Mouse (Mus musculus) brain, embryonic 14.5 days (tissue): ENCODE measurements around the gene Adgra3. TPM values are rescaled to one million over a fixed set of nuclear protein-coding genes. Genes with fewer than 3 reads are reported as not detected.

ENCODE experiments used
- DNase-seq: peaks from one replicate; pipeline ENCODE4 v3.0.0-alpha.2; 2011; ENCODE audit warnings: low read depth
- CTCF ChIP-seq: fragments of 200-500 bp; IDR thresholded peaks from 2 replicates; pipeline ENCODE4 v1.5.1; 2012; ENCODE audit warnings: inconsistent platforms, mild to moderate bottlenecking, moderate library complexity, borderline replicate concordance; ENCODE audit not compliant: insufficient read depth, insufficient read length; ENCODE audit errors: extremely low read depth
- POLR2A ChIP-seq: fragments of 200-500 bp; IDR thresholded peaks from 2 replicates; pipeline ENCODE4 v1.6.1; 2012; ENCODE audit warnings: mild to moderate bottlenecking, inconsistent platforms, borderline replicate concordance; ENCODE audit not compliant: poor library complexity, insufficient read depth, insufficient read length, severe bottlenecking; ENCODE audit errors: extremely low read depth
- polyA plus RNA-seq: library from polyadenylated mRNA; depleted of rRNA; stranded (reverse); fragments of >200 nt; gene quantifications from 2 replicates; pipeline ENCODE4 v1.2.3, GENCODE M21; 2012; rRNA removed

Adgra3 gene
- 46.8 and 49.5 TPM in 2 replicates for polyA plus RNA-seq

- DNase-seq = peak; percentile 75
- TF ChIP-seq POLR2A = peak; percentile 81
- no peak for TF ChIP-seq CTCF
These were observed at the start of gene Adgra3 for GRCm38 (mm10) chr5:50058421-50059286. TSS of gene Adgra3 (minus strand) at chr5:50059006.

DNA sequence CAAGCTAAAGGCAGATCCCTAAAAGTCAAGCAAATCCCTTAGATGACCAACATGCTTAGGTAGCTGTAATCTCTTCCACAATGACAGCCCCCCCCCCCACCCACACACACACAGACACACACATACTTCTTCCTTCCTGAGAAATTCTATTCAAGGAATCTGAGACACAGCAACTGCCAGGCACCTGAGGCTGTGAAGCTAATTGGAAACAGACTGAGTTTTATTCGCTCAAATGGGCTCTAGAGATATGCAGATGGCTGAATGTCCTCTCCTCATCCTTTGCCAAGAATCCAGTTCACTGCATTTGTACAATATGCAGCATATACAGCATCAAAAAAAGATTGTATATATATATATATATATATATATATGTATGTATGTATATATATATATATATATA is 24.6 kb upstream of the Adgra3 start:
- no peak for TF ChIP-seq CTCF
- no peak for TF ChIP-seq POLR2A
- DNase-seq = peak; percentile 9

DNA sequence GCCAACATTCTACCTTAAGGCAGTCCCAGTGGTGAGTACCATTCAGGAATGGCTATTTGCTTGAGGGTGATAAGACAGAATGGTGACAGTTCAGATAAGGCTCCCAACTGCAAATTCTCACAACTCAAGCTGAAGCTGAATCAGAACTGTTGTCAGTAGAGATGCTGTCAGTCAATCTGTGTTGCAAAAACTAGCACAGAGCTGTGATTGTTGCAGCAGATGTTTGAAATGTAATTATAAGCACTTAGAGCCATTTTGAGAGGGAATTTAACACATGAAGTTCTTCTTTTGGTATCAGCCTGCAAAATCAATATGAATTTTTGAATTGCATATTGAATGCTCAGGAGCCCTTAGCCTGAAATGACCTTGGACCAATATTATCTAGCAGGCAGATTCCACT is 15.4 kb upstream of the Adgra3 start:
- TF ChIP-seq CTCF = no peak
- no peak for DNase-seq

GRCm38 (mm10) chr5:50064236-50064635 is 5.4 kb upstream of the Adgra3 start:
- TF ChIP-seq CTCF = no peak
- no peak for TF ChIP-seq POLR2A
- no peak for DNase-seq

DNA sequence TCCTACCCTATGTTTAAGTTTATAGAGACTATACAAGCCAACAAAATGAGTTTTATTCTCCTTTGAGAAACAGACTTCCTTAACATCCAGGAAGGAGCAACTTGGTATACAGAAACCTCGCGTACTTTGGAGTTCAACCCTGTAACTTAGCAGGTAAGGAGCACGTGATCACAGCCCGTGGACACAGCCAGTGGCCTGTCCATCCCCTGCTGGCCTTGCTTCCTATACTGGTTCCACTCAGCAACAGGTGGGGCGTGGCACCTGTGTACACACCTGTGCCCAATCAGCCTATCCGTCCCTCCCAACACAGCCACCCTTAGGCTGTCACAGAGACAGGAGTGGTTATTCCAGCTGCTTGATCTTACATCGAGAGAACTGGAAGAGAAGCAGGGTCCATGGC is 780 bp upstream of the Adgra3 start:
- no peak for DNase-seq
- no peak for TF ChIP-seq CTCF
- TF ChIP-seq POLR2A = no peak

GRCm38 (mm10) chr5:50057612-50058420 is 990 bp downstream of the Adgra3 start:
- DNase-seq = peak; percentile 46
- TF ChIP-seq POLR2A (no peak), CTCF (no peak)

DNA sequence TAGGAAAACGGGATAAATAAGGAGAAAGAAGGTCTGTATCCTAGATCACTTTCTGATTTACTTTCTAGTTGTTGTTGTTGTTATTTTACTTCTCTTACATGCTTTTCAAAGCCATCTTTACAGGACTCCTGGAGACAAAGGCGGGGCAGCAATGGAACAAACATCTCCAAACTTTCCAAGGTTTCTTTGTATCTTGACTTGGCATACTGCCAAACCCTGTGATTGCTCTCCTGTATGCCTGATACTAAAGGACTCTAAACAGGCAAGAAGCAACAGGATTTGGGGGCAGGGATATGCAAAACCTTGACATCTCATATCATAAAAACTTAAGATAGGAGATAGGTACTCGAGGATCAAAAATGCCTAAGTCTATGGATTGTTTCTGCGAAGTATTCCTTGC is 6.3 kb downstream of the Adgra3 start:
- peak; percentile 74 for DNase-seq
- TF ChIP-seq CTCF (no peak), POLR2A (no peak)

GRCm38 (mm10) chr5:50050668-50051425 is 8.0 kb downstream of the Adgra3 start:
- TF ChIP-seq POLR2A = no peak
- no peak for TF ChIP-seq CTCF
- DNase-seq = peak; percentile 35

DNA sequence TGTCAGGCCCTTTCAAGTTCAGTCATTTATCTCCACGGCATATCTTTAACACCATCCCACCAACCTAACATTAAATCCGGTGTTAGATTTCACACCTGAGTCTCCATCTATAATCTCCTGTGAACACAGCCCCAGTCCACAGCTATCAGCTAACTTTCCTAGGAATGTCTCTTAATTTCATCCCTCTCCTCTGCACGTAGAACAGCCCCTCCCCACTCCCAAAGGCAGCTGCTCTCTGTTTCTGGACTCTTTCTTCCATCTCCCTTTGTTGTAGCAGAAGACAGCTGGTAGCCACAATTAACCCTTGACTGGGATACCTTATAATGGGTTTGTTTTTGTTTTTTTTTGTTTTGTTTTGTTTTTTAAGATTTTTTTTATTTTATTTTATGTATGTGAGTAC is 8.8 kb downstream of the Adgra3 start:
- no peak for TF ChIP-seq POLR2A
- TF ChIP-seq CTCF = no peak
- DNase-seq = peak; percentile 51

DNA sequence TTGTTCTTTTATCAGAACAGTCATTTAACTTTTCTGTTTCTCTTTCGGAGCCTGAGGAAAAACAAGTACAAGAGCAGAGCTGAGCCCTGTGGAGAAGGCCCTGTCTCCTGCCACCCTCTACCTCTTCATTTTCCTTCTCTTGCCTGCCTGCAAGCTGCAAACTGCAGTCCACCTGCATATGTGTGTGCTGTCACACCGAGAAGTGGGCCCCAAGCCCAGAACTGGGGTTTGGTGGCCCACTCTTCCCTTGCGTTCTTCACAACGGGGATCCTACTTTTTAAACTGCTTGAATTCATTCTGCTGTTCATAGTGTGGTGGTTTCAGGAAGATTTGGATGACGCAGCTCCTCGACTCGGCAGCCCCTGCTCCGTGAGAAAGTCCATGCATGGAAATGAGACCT is 9.3 kb downstream of the Adgra3 start:
- TF ChIP-seq CTCF (no peak), POLR2A (no peak)
- peak; percentile 42 for DNase-seq

DNA sequence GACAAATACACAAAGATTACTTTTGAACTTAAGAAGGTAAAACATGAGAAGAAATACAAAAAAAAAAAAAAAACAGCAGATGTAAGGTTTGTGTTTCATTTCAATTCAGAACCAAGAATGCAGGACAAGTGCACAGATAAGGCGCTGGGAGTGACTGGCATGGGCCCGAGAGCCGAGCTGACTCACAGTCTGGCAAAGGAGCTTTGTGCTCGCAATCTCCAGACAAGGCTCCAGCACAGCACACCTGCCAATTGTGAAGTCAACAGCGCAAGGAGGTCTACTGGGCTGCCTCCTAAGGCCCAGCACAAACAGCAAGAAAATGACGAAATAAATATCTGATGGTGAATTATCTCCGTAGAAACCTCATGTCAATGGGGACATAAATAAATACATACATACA is 9.8 kb downstream of the Adgra3 start:
- peak; percentile 43 for DNase-seq
- TF ChIP-seq POLR2A (no peak), CTCF (no peak)
